Mouse (Mus musculus) stomach, embryonic 15.5 days (tissue): ENCODE results near the gene Tas2r131. TPM values are rescaled to one million over a fixed set of nuclear protein-coding genes. Genes with fewer than 3 reads are reported as not detected.
"Not testable (repeated sequence)": the region's sequence is repeated elsewhere in the genome, so short reads cannot be mapped to it uniquely, and the experiment has no call there.

Experiments
- ATAC-seq: fragments of 200-750 bp; cut with Nextera tagmentation; 2 replicates; pipeline ENCODE4 v1.8.0; 2017; ENCODE audit warnings: low read depth, moderate number of reproducible peaks, moderate TSS enrichment; ENCODE audit not compliant: insufficient read depth, low FRiP score
- H3K27ac ChIP-seq: fragments of 300-500 bp; sonication (generic); 2 replicates; pipeline ENCODE4 v1.5.1; 2015; ENCODE audit warnings: mild to moderate bottlenecking, inconsistent platforms
- H3K27me3 ChIP-seq: fragments of 300-500 bp; sonication (generic); replicated peaks from 2 replicates; pipeline ENCODE4 v1.6.1; 2015; ENCODE audit warnings: inconsistent platforms
- H3K36me3 ChIP-seq: fragments of 300-500 bp; sonication (generic); 2 replicates; pipeline ENCODE4 v1.6.1; 2015; ENCODE audit warnings: inconsistent platforms
- H3K4me1 ChIP-seq: fragments of 300-500 bp; sonication (generic); 2 replicates; pipeline ENCODE4 v1.6.1; 2015; ENCODE audit warnings: inconsistent platforms
- H3K4me2 ChIP-seq: fragments of 300-500 bp; sonication (generic); 2 replicates; pipeline ENCODE4 v1.6.1; 2015; ENCODE audit warnings: mild to moderate bottlenecking, inconsistent platforms
- H3K4me3 ChIP-seq: fragments of 300-500 bp; sonication (generic); replicated peaks from 2 replicates; pipeline ENCODE4 v1.5.1; 2015; ENCODE audit warnings: inconsistent platforms
- H3K9ac ChIP-seq: fragments of 300-500 bp; sonication (generic); 2 replicates; pipeline ENCODE4 v1.6.1; 2015; ENCODE audit warnings: inconsistent platforms
- H3K9me3 ChIP-seq: fragments of 300-500 bp; sonication (generic); 2 replicates; pipeline ENCODE4 v1.6.1; 2016; ENCODE audit warnings: inconsistent platforms
- WGBS: fragments of 180-500 bp; shearing (Covaris S2); methylation state at CpG from one replicate; pipeline ENCODE4 v1.1.7; 2015; 5-methylcytosine and 5-hydroxymethylcytosine counted together
- polyA plus RNA-seq: library from polyadenylated mRNA; unstranded; fragments of >200 nt; fragmentation: Nextera tagmentation; extraction: Ambion mirVana; gene quantifications from 2 replicates; pipeline ENCODE4 v1.2.1, GENCODE M21; 2015

Gene Tas2r131
- not detected in 2 replicates for polyA plus RNA-seq

DNA sequence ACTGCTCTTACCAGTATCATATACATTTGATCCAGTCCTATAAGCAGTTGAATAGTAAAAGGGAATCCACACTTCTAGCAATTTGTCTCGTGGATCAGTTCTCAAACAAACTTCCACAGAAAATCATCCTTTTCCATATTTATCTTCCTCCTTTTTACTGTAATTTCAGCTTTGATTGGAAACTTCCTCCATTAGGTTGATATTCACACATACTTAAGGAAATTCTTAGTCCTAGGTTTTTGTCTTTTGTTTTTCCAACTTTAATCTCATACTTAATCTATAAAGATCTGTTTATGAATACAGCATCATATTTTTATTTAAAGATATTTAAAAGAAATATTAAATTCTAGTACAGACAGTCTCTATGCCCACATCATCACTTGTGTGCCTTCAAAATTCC, at the start of gene Tas2r131:
Tas2r131 (minus strand) TSS at position 101 of the 400 bp plus-strand sequence.
- no peak within 1 kb of the TSS for H3K9ac ChIP-seq
- H3K4me3 ChIP-seq: no peak within 1 kb of the TSS
- H3K9me3 ChIP-seq: no peaks in the 10 kb centered on the region
- WGBS: 62% methylated on average over 1 of the region's 1 CpGs
- H3K4me1 ChIP-seq: no peaks in the 10 kb centered on the region
- H3K27ac ChIP-seq: no peak within 1 kb of the TSS
- H3K4me2 ChIP-seq: no peak within 1 kb of the TSS
- no peak for ATAC-seq
- H3K36me3 ChIP-seq: no peaks in the 10 kb centered on the region
- H3K27me3 ChIP-seq: no peaks in the 10 kb centered on the region

DNA sequence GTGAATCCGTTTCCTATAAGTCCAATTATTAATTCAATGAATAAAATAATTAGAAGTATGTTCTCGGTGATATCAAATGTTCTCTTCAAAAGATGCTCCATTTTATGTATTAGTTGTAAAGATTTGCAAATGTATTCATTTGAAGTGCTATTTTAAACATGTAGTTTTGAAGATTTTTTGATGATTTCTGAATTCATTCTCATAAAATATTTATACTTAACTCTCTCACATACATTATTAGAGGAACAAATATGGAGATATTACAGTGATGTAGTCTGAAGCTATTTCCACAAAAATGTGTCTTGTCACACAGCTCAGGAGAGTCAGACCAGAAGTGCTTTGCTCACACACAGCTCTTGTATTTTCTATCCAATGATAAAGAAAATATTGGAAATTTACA, 23.1 kb upstream of the Tas2r131 start, which contains the start of gene Tas2r109:
Tas2r109 (minus strand) TSS at position 101 of the 400 bp plus-strand sequence.
- Histone ChIP-seq H3K9ac (no peak within 1 kb of the TSS), H3K27me3 (no peaks in the 10 kb centered on the region), H3K27ac (no peak within 1 kb of the TSS), H3K4me3 (no peak within 1 kb of the TSS), H3K4me2 (no peak within 1 kb of the TSS), H3K36me3 (no peaks in the 10 kb centered on the region), H3K4me1 (no peaks in the 10 kb centered on the region), H3K9me3 (no peaks in the 10 kb centered on the region)
- WGBS: 75% methylated on average over 2 of the region's 2 CpGs
- no peak for ATAC-seq

DNA sequence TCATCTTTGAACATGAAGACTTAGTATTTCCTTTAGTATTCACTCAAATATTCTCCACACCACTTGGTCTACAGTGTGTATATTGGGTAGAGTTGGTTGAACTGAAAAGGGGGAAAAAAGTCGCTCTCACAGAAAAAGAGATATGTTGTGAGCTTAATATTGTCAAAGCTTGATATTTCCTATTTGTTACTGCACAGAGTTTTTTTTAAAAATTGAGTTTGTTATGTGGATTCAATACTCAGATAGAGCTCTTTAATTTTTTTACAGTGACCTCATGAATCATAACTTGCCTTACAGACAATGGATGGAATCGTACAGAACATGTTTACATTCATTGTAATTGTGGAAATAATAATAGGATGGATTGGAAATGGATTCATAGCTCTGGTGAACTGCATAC, 6.9 kb downstream of the Tas2r131 start, which contains the start of gene Tas2r129:
Tas2r129 (plus strand) TSS at position 301 of the 400 bp plus-strand sequence.
- Histone ChIP-seq H3K4me2 (no peak within 1 kb of the TSS), H3K4me1 (no peaks in the 10 kb centered on the region), H3K27me3 (no peaks in the 10 kb centered on the region), H3K9me3 (no peaks in the 10 kb centered on the region), H3K36me3 (no peaks in the 10 kb centered on the region), H3K4me3 (no peak within 1 kb of the TSS), H3K27ac (no peak within 1 kb of the TSS), H3K9ac (no peak within 1 kb of the TSS)
- ATAC-seq: no peak
- 75% methylated on average over 2 of the region's 2 CpGs for WGBS

DNA sequence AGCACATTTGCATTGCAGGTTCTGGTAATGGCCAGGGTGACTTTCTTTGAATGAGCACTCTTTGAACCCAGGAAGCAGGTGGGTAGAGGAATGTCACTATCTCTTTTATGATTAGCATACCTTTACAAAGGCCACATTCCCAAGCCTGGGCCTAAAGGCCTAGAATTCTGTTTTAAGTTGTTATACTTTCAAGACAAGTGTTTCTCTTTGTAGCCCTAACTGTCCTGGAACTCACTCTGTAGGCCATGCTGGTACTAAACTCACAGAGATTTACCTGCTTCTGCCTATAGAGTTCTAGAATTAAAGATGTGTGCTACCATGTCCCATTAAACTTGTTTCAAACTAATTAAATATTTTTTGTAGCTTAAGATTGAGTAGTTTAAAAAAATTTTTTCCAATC, 16.3 kb downstream of the Tas2r131 start:
- not testable (repeated sequence) for ATAC-seq, H3K4me3 ChIP-seq, H3K9me3 ChIP-seq, H3K9ac ChIP-seq, H3K27ac ChIP-seq, H3K4me1 ChIP-seq, H3K36me3 ChIP-seq, H3K4me2 ChIP-seq, H3K27me3 ChIP-seq

DNA sequence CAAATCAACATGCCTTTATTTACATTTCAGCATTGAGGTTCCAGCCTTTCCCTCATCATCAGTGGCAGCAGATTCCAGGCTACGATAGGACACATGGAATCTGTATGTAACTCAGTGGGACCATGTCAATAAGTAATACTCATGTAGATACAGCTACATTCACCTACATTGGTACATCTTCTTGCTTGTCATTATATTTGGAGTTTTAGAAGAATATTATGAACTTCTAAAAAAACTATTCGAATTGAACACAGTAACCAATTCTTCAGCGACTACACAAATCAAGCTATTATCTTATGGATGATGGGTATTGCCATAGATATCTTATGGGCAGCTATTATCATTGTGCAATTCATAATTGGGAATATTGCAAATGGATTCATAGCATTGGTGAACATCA, 48.4 kb downstream of the Tas2r131 start, which contains the start of gene Tas2r125:
Tas2r125 (plus strand) TSS at position 301 of the 400 bp plus-strand sequence.
- Histone ChIP-seq H3K9ac (no peak within 1 kb of the TSS), H3K4me1 (no peaks in the 10 kb centered on the region), H3K36me3 (no peaks in the 10 kb centered on the region), H3K27me3 (no peaks in the 10 kb centered on the region), H3K27ac (no peak within 1 kb of the TSS), H3K4me3 (no peak within 1 kb of the TSS), H3K9me3 (no peaks in the 10 kb centered on the region), H3K4me2 (no peak within 1 kb of the TSS)
- 80% methylated on average over 3 of the region's 3 CpGs for WGBS
- no peak for ATAC-seq

Other genes with a start within 250 kb of the Tas2r131 start
- not detected in 2 replicates for gene Tas2r122, start 246.0 kb downstream of the Tas2r131 start, polyA plus RNA-seq
- not detected in 2 replicates for gene Tas2r115, start 219.9 kb downstream of the Tas2r131 start, polyA plus RNA-seq
- gene Tas2r124, start 203.2 kb downstream of the Tas2r131 start, polyA plus RNA-seq: not detected in 2 replicates
- gene Tas2r102, start 195.8 kb downstream of the Tas2r131 start, polyA plus RNA-seq: not detected in 2 replicates
- not detected in 2 replicates for gene Tas2r136, start 179.8 kb downstream of the Tas2r131 start, polyA plus RNA-seq
- gene Tas2r117, start 155.1 kb downstream of the Tas2r131 start, polyA plus RNA-seq: not detected in 2 replicates
- gene Tas2r123, start 110.8 kb downstream of the Tas2r131 start, polyA plus RNA-seq: not detected in 2 replicates
- not detected in 2 replicates for gene Tas2r116, start 102.5 kb downstream of the Tas2r131 start, polyA plus RNA-seq
- gene Tas2r110, start 89.9 kb downstream of the Tas2r131 start, polyA plus RNA-seq: not detected in 2 replicates
- not detected in 2 replicates for gene Tas2r113, start 64.9 kb downstream of the Tas2r131 start, polyA plus RNA-seq
- not detected in 2 replicates for gene Tas2r125, start 48.3 kb downstream of the Tas2r131 start, polyA plus RNA-seq
- not detected in 2 replicates for gene Tas2r129, start 6.8 kb downstream of the Tas2r131 start, polyA plus RNA-seq
- not detected in 2 replicates for gene Tas2r109, start 23.0 kb upstream of the Tas2r131 start, polyA plus RNA-seq
- not detected in 2 replicates for gene Tas2r103, start 79.2 kb upstream of the Tas2r131 start, polyA plus RNA-seq
- gene Tas2r140, start 97.9 kb upstream of the Tas2r131 start, polyA plus RNA-seq: not detected in 2 replicates
- gene Smim10l1, start 147.0 kb upstream of the Tas2r131 start, polyA plus RNA-seq: 87.3 and 88.4 TPM in 2 replicates